Mouse (Mus musculus) left cerebral cortex, adult 18-20 months (tissue): Measurements from ENCODE around the gene Depdc1b. TPM values are rescaled to one million over a fixed set of nuclear protein-coding genes. Genes with fewer than 3 reads are reported as not detected.
A peak's percentile ranks its signal among the peaks of the same experiment; 100 is the strongest.

Experiments used
- DNase-seq, 2 experiments: peaks; one replicate each; pipeline ENCODE4 v3.0.0; 2021 to 2022; ENCODE audit warnings: low spot score in 2 of 2, mixed read lengths in 1 of 2
- total RNA-seq, 2 experiments: library from RNA; stranded (reverse); gene quantifications; 2 replicates each; pipeline ENCODE4 v1.2.3; 2021

The Depdc1b gene
- total RNA-seq, 2 experiments from 2014 or later = 0.14 to 0.26 TPM

GRCm38 (mm10) chr13:108435687-108436086 lies 119.6 kb downstream of the Depdc1b start:
- no peak for DNase-seq

- DNase-seq = no peak
Observed at GRCm38 (mm10) chr13:108437424-108437823, 121.3 kb downstream of the Depdc1b start.

GRCm38 (mm10) chr13:108439012-108439411 lies 122.9 kb downstream of the Depdc1b start:
- no peak for DNase-seq

- DNase-seq = no peak
Observed at GRCm38 (mm10) chr13:108448348-108448931, 132.3 kb downstream of the Depdc1b start.

DNA sequence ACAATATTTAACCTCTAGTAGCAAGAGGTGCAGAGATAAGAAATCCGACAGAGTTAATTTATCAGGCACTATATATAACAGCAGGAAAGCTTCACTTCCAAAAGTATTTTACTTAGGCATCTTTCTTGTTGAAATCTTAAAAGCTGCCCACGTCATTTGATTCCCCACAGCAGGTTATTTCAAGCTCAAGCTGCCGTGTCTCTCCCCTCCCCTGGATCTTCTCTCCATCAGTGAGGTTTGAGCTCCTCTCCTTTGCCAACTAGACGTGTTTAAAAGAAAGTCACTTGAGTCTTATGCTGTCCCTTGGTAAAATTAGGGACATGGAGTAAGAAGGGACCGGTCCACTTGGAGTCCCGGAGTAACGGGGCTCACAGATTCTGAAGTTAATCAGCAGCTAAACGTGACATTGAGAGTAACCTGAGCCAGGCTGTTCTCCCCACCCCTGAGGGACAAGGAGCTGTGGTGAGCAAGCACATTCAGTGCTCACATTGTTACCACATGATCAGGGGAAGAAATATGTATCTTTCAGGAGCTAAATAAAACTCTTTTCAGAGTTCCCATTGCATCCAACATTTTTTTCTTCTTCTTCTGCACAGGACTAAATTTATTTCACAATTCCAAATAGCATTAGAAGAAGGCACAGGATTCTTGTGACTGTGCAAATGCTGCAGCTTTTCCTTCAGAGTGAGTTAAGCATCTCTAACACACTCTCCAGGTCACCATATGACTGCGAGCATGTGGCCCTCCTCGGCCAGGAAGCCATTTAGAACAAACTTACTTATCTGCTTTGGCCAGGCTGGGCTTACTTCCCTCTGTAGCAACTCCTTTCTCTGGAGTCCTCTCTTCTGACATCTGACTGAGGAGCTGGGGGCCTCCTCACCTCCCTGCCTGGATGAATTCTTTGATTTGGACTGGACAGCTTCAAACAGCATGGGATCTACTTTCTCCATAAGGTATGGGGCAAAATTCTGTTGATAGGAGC lies 133.3 kb downstream of the Depdc1b start, which contains the start of gene Pde4d:
Pde4d (plus strand) TSS at position 833 of the 982 bp plus-strand sequence.
- DNase-seq = peak; percentile 6 to 23

- no peak for DNase-seq
Observed at GRCm38 (mm10) chr13:108451122-108451521, 135.0 kb downstream of the Depdc1b start.

DNA sequence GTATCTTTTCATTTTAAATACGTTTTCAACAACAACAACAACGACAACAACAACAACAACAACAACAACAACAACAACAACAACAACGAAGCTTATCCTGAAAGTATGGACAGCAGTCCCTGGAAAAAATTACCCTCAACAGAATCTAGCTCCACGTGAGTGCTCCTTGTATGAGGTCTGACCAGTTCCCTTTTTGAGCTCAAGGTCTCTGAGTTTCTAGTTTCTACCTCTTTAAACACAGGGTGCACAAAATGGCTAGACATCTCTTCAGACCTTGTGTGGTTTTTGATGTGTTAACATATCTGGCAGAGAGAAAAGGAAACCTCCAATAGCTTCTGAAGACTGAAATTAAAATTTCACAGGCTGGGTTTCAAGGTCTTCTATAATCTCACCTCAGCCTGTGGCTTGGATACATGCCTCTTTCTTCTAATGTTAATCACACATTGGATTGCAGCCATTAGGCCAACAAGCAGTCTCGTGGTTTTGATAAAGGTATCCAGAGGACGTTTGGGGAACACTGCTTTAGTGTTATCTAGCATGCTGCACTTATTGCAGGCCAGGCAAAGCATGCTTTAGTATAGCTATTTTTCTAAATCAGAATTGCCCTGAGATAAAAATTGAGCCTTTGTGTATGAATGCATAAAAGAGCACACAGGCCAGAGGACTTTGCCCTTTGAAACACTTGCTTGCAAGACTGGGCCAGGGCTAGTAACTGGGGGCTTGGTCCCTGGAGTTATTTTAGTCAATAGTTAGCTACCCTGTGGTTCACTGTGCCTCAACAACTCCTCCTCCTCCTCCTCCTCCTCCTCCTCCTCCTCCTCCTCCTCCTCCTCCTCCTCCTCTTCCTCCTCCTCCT lies 137.2 kb downstream of the Depdc1b start:
- no peak for DNase-seq

Other genes with a start within 250 kb of the Depdc1b start
- gene Ndufaf2, start 157.7 kb upstream of the Depdc1b start, total RNA-seq = 10 to 100 TPM; 24.0 to 25.2 TPM
- gene Ercc8, start 157.6 kb upstream of the Depdc1b start, total RNA-seq = 10 to 100 TPM; 15.2 to 16.0 TPM
- 1 to 10 TPM; 5.9 to 6.0 TPM for gene Elovl7, start 101.9 kb upstream of the Depdc1b start, total RNA-seq
- gene Pde4d, start 133.6 kb downstream of the Depdc1b start, total RNA-seq = 100 to 1,000 TPM; 107 to 109 TPM